Mouse (Mus musculus): ENCODE results near the gene Sfmbt2.
"Not testable (repeated sequence)": the region's sequence is repeated elsewhere in the genome, so short reads cannot be mapped to it uniquely, and the experiment has no call there.

The Sfmbt2 gene

DNA sequence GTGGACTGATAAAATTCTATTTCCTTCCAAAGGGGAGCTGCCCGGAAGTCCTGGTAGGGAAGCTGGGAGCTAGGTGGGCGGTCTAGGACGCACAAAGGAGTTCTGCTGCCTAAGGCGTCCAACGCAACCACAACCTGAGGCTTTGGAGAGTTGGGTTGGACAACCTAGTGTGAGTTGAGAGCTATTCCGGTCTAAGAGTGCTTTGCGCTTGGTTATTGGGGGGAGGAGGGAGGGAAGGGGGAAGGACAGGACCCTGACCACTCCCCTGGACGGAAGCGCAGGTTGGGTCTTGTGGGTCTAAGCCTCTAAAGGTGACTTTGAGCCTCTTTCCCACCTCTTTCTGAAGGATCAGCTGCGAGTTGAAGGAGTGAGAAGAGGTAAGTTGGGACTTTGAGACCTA is at the start of gene Sfmbt2:
Gene Sfmbt2 (plus strand): TSS at position 335 of the 400 bp plus-strand sequence.
- no peak for DNase-seq

DNA sequence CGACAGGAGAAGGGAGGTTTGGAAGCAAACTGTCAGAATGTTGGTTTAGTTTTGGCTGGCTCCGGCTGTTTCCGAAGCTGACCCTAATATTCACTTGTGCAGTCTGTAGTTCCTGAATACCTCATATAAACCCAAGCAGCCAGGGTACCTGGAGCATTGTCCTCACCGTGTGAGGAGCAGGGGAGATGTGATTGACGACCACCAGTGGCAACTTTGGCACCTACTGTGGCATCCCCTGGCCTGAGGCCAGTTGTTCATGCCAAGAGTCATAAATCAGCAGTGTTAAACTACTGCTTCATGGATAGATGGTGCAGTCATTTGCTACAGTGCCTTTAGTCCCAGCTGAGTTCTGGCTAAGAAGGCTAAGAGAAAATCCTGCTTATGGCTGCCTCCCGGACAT is 49.2 kb upstream of the Sfmbt2 start:
- no peak for DNase-seq

DNA sequence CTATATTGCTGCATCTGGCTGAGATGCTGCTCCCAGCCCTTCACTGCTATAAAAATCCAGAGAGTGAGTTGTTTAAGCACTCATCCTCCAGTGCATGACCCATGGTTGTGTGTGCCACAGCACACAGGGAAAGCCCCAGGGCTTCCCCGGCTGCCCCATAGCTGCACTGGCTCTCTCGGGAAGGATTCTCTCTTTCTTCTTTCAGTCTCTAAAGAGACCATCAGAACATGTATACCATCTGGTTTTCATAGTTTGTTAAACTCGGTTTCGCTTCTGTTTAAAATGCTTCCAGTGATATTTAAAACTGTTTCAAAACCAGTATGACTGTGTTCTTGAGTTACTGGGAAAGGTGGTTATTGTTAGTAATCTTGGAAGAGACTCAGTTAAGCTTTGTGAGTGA is 47.1 kb upstream of the Sfmbt2 start:
- no peak for DNase-seq

DNA sequence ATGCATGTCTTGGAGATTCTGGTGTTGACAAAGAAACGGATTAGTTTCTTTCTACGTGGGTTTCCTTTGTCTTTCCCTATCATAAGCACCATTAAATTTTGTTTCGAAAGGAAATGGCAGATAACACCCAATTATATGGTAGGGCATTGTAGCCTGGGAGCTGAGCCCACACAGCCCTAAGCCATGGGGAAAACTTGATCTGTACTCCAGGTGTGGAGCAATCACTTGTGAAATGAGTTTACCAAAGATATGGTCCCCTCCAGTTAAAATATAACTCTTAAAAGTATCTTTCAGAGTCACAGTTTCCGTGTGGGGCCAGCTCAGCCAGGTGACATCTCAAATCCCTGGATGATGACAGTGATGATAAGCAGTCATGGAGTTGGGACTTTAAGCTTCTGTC is 45.3 kb upstream of the Sfmbt2 start:
- DNase-seq = no peak

DNA sequence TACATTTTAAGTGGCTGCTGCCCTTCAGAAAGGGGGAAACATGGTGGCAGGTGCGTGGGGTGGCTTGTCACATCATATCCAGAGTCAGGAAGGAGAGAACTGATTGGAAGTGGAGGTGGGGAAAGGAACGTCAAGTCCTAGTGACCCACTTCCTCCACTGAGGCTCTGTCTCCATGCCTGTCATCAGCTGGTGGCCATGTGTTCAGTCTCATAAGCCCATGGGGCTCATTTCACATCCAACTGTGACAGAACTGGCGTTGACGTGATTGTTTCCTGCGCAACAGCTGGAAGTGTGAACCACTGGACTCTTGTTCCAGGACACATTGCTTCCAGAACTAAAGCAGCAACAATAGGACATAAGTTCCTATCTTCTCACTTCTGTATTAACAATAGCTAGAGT is 40.1 kb upstream of the Sfmbt2 start:
- no peak for DNase-seq

DNA sequence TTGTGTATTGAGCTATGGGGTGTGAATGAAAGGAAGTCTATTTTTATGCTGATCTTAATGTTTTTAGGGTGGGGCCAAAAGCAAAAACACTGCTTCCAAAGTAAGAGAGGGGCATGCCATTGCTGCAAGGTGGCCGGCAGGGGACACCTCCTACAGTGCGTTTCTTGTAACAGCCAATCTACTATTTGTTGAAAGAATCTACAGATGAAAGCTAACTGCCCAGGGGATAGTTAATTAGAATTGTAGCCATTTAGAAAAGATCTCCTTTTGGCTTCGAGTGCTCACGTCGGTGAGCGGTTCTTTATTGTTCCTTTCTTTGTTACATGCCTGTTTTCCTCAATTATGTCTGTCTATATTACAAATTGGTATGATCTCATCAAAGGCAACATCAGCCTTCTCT is 36.0 kb upstream of the Sfmbt2 start:
- DNase-seq = no peak

DNA sequence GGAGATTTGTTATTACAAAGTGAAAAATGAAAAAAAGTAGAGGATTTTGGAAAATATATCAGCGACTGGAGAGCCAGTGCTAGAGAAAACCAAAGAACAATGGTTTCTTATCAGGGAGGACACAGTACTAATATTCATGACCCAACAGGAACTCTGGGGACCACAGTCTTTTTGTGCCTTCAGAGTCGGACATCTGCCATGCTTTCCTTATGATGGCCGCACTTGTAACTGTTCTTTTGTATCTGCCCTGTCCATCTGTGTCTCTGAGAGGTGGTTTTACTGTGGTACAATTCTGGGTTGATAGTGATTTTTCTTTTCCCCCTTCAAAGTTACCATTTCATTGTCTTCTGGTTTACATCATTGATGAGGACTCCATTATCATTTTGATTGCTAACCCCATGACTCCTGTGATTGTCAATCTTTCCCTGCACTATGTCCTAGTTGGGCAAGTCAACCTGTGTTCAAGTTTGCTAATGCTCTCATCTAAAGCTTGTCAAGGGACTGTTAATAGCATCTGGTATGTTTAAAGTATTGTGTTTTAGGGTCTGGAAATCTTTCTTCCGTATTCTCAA is 35.2 kb upstream of the Sfmbt2 start:
- no peak for DNase-seq

DNA sequence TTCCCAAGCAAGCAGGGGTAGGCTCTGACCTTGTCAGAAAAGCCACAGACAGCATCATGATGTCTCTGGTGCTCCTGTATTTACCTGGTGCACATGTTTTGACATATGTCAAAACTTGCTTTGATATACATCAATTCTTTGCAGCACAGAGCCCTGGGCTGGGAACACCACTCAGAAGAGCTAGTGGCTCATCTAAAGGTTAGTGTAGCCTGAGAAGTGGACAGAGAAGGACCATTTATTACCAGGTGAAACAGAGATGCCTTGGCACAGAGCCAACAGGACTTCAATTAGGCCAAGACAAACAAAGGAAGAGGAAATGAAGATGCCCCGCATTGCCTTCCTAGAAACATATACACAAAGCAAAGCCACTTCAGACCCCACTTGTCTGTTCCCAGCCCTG is 30.3 kb upstream of the Sfmbt2 start:
- DNase-seq = no peak

DNA sequence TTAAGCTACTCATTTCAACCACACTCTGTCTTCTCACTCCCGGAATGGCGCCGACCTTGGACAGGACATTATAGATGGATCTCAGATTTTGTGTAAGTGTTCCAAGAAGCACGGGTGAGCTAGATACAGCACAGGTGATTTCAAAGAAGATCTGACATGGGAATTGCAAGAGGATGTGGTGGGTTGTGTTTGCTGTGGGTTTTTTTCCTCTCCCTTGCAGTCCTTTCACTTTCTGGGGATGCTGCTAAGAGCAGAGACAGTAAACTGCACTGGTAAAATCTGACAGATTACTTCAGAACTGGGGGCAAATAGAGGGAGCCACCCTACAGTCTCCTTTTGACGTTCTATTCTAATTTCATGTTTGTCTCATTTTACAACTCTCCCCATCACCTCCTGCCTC is 26.8 kb upstream of the Sfmbt2 start:
- no peak for DNase-seq

DNA sequence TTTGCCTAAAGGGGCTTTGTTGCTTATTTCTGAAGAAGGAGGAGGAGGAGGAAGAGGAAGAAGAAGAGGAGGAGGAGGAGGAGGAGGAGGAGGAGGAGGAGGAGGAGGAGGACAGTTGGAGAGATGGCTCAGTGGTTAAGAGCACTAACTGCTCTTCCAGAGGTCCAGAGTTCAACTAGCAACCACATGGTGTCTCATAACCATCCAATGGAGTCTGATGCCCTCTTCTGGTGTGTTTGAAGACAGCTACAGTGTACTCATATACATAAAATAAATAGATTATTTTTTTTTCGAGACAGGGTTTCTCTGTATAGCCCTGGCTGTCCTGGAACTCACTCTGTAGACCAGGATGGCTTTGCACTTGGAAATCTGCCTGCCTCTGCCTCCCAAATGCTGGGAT is 26.2 kb upstream of the Sfmbt2 start:
- DNase-seq = not testable (repeated sequence)

GRCm38 (mm10) chr2:10347193-10347592 is 23.1 kb upstream of the Sfmbt2 start:
- no peak for DNase-seq

- DNase-seq = no peak
These were observed 22.3 kb upstream of the Sfmbt2 start for GRCm38 (mm10) chr2:10348036-10348435.

- DNase-seq = no peak
These were observed 20.0 kb upstream of the Sfmbt2 start for GRCm38 (mm10) chr2:10350266-10350810.

DNA sequence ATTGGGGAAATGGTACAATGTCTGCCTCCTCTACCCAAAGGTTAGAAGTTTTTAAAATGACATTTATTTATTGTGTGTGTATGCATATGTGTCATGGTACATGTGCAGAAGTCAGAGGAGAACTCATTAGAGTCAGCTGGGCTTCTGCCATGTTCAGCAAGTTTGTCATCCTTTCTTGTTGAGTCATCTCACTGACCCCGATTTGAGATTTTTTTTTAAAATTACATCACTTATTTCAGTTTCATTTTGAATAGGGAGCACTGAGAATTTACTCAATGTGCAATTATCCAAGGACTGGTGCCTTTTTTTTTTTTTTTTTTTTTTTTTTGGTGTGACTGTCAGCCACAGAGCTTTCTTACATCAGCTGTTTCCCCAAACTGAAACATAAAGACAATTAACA is 19.2 kb upstream of the Sfmbt2 start:
- DNase-seq = no peak

GRCm38 (mm10) chr2:10352887-10353286 is 17.4 kb upstream of the Sfmbt2 start:
- DNase-seq = no peak

DNA sequence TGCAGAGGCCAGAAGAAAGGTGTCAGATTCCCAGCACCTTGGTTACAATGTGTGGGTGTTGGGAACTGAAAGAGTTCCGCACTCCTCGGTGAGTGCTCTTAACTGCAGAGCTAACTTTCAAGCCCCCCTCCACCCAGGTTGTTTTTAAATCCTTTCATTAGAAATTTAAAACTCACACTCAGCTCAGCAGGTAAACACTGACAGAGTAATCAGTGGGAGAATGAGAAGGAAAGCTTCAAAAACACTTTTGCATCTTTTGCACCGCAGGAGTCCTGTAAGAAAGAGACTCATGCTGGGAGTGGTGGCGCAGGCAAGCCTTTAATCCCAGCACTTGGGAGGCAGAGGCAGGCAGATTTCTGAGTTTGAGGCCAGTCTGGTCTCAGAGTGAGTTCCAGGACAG is 16.4 kb upstream of the Sfmbt2 start:
- no peak for DNase-seq

DNA sequence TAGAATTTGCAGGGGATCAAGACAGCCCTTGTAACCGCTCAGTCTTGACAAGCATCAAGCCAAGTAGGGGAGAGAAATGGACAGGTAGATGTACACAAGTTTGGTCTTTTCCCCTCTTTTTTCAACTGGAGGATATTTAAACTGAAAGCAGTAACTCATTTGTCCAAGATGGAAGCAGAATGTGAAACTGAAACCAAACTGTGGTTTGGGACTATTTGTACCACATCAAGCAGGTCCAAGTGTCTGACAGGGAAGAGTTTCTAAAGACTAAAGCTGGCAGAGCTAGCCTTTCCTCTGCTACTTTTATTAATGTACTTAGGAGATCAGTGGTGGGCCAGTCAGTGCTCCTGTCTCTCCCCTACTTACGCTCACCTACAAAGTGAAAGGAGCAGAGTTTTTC is 10.4 kb upstream of the Sfmbt2 start:
- no peak for DNase-seq

GRCm38 (mm10) chr2:10365081-10365480 is 5.2 kb upstream of the Sfmbt2 start:
- DNase-seq = no peak

- DNase-seq = no peak
These were observed 4.0 kb upstream of the Sfmbt2 start for GRCm38 (mm10) chr2:10366284-10366683.

GRCm38 (mm10) chr2:10369676-10370075 is 634 bp upstream of the Sfmbt2 start:
- no peak for DNase-seq

DNA sequence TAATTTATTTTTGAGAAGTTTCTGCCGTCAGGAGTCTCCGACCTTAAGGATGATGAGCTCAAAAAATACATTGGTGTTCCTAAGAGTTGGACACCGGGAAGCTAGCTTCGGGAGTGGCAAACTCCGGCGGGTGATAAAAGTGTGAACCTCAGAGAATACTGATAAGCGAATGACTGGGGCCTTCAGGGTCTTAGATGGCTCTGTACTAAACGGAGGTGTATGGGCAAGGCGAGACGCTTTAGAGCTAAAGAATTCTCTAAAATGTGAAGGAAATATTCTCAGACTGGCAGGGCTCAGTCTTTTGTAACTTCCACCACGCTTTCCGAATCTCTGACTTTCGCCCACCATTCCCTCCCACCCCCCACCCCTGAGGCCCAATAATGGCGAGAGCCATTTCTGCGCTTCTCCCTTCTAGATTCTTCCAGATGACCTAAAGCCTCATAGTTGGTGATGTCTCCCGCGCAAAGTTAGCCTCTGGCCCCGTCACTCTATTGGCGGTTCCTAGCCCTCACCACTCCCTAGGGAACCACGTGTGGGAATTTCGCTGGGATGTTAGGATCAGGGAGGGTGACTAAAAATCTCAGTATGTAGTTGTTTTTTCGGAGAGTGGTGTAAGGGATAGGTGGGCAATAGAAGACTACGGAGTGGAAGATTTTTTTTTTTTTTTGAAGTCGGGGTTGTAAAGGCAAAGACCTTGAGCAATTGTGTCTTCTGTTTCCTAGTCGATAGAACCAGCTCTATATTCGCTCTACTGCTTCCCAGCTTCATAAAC is 563 bp downstream of the Sfmbt2 start:
- no peak for DNase-seq

DNA sequence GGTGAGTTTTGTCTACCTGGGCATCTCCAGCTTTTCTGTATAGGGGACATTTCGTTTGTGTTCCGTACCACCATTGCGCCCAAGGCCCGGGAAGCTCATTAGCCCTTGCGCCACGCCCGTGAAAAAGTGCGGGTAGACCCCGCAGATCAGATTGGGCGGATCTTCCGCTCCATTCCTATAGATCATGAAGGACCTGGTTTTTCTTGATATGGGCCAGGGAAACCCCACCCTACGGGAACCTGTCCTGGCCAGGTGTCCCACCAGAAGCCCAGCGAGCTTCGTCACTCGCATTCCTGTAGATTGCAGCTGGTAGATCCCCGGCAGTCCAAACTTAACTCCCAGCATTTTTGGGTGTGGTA is 1.1 kb downstream of the Sfmbt2 start:
- DNase-seq = no peak

- DNase-seq = no peak
These were observed 1.6 kb downstream of the Sfmbt2 start for GRCm38 (mm10) chr2:10371899-10372298.

- peak; percentile 48 for DNase-seq
These were observed 2.0 kb downstream of the Sfmbt2 start for GRCm38 (mm10) chr2:10372321-10372723.
